Mouse (Mus musculus) kidney, postnatal 0 days (tissue): ENCODE data around the gene 4933428G20Rik. TPM values are rescaled to one million over a fixed set of nuclear protein-coding genes. Genes with fewer than 3 reads are reported as not detected.
A peak's percentile ranks its signal among the peaks of the same experiment; 100 is the strongest.

ENCODE experiments used
- ATAC-seq: fragments of 200-750 bp; cut with Nextera tagmentation; replicated peaks from 2 replicates; pipeline ENCODE4 v1.8.0; 2017; ENCODE audit warnings: low read depth, moderate number of reproducible peaks, moderate TSS enrichment, moderate library complexity; ENCODE audit not compliant: low FRiP score
- DNase-seq: peaks from one replicate; pipeline ENCODE4 v3.0.0-alpha.2; 2016; ENCODE audit warnings: low spot score
- H3K27ac ChIP-seq: fragments of 300-500 bp; sonication (generic); 2 replicates; pipeline ENCODE4 v1.5.1; 2014; ENCODE audit warnings: mild to moderate bottlenecking
- H3K27me3 ChIP-seq: fragments of 300-500 bp; sonication (generic); 2 replicates; pipeline ENCODE4 v1.6.1; 2014; ENCODE audit warnings: low read length, mixed read lengths; ENCODE audit not compliant: insufficient read depth
- H3K36me3 ChIP-seq: fragments of 300-500 bp; sonication (generic); 2 replicates; pipeline ENCODE4 v1.6.1; 2014; ENCODE audit warnings: low read length, mixed read lengths; ENCODE audit not compliant: insufficient read depth
- H3K4me1 ChIP-seq: fragments of 300-500 bp; sonication (generic); replicated peaks from 2 replicates; pipeline ENCODE4 v1.6.1; 2014; ENCODE audit warnings: antibody characterized with exemption, low read length, mixed read lengths; ENCODE audit not compliant: insufficient read depth
- H3K4me2 ChIP-seq: fragments of 300-500 bp; sonication (generic); 2 replicates; pipeline ENCODE4 v1.6.1; 2014; ENCODE audit warnings: mild to moderate bottlenecking, low read length, moderate library complexity, mixed read lengths
- H3K4me3 ChIP-seq: fragments of 300-500 bp; sonication (generic); replicated peaks from 2 replicates; pipeline ENCODE4 v1.5.1; 2014; ENCODE audit warnings: low read depth, low read length
- H3K9ac ChIP-seq: fragments of 300-500 bp; sonication (generic); 2 replicates; pipeline ENCODE4 v1.6.1; 2014; ENCODE audit warnings: low read depth, low read length
- H3K9me3 ChIP-seq: fragments of 300-500 bp; sonication (generic); replicated peaks from 2 replicates; pipeline ENCODE4 v1.6.1; 2016; ENCODE audit warnings: low read length, inconsistent platforms, mixed read lengths
- CTCF ChIP-seq: IDR thresholded peaks from 2 replicates; pipeline ENCODE4 v1.5.1; 2016; ENCODE audit warnings: antibody characterized with exemption, low read depth, mild to moderate bottlenecking, moderate library complexity
- WGBS: fragments of 180-500 bp; shearing (Covaris S2); extraction: QIAGEN DNeasy Blood & Tissue Kit; methylation state at CpG from one replicate; pipeline ENCODE4 v1.1.7; 2014; 5-methylcytosine and 5-hydroxymethylcytosine counted together
- polyA plus RNA-seq: library from polyadenylated mRNA; unstranded; fragments of >200 nt; fragmentation: Nextera tagmentation; extraction: Ambion mirVana; gene quantifications from 2 replicates; pipeline ENCODE4 v1.2.1, GENCODE M21; 2015

4933428G20Rik gene
- polyA plus RNA-seq, 1 experiment from 2014 or later = 0.08 TPM

- Histone ChIP-seq H3K27me3 (no peaks in the 10 kb centered on the region), H3K27ac (peak overlapping the region; percentile 86), H3K36me3 (peaks cover 41% of the 10 kb centered on the region), H3K9me3 (no peaks in the 10 kb centered on the region), H3K9ac (peak overlapping the region; percentile 57), H3K4me1 (peaks cover 11% of the 10 kb centered on the region; the same call in 1 of the 2 replicates), H3K4me2 (peak overlapping the region; percentile 73), H3K4me3 (peak overlapping the region; percentile 38)
- peak; percentile 97 for DNase-seq
- ATAC-seq = peak; percentile 81
- 11% methylated on average over 14 of the region's 15 CpGs for WGBS
- TF ChIP-seq CTCF = 0 out of 2 replicates have a peak, but pooled peaks have one; percentile 18
Measured at GRCm38 (mm10) chr11:97449601-97450293, 50.4 kb downstream of the 4933428G20Rik start.

GRCm38 (mm10) chr11:97448611-97449394, 51.3 kb downstream of the 4933428G20Rik start:
- no peak for TF ChIP-seq CTCF
- WGBS = 80% methylated on average over 11 of the region's 11 CpGs
- ATAC-seq (no peak), DNase-seq (no peak)
- Histone ChIP-seq H3K9me3 (no peaks in the 10 kb centered on the region), H3K4me2 (no peak overlapping the region), H3K27ac (peak overlapping the region; percentile 86), H3K36me3 (peaks cover 42% of the 10 kb centered on the region), H3K27me3 (no peaks in the 10 kb centered on the region), H3K4me1 (peaks cover 11% of the 10 kb centered on the region; the same call in 1 of the 2 replicates), H3K4me3 (no peak overlapping the region), H3K9ac (no peak overlapping the region)

- no peak for TF ChIP-seq CTCF
- peaks cover 44% of the 10 kb centered on the region for H3K36me3 ChIP-seq
- no peak overlapping the region for H3K4me2 ChIP-seq
- no peak overlapping the region for H3K9ac ChIP-seq
- ATAC-seq (no peak), DNase-seq (no peak)
- H3K9me3 ChIP-seq = no peaks in the 10 kb centered on the region
- H3K4me3 ChIP-seq = no peak overlapping the region
- no peaks in the 10 kb centered on the region for H3K27me3 ChIP-seq
- H3K27ac ChIP-seq = no peak overlapping the region
- H3K4me1 ChIP-seq = peaks cover 15% of the 10 kb centered on the region
- WGBS = 87% methylated on average over 7 of the region's 7 CpGs
Measured at GRCm38 (mm10) chr11:97447979-97448378, 52.2 kb downstream of the 4933428G20Rik start.

- H3K4me2 ChIP-seq = no peak overlapping the region
- H3K9me3 ChIP-seq = no peaks in the 10 kb centered on the region
- 74% methylated on average over 4 of the region's 4 CpGs for WGBS
- no peaks in the 10 kb centered on the region for H3K27me3 ChIP-seq
- TF ChIP-seq CTCF = no peak
- ATAC-seq = no peak
- H3K4me1 ChIP-seq = peaks cover 34% of the 10 kb centered on the region
- peaks cover 33% of the 10 kb centered on the region for H3K36me3 ChIP-seq
- DNase-seq = no peak
- no peak overlapping the region for H3K9ac ChIP-seq
- no peak overlapping the region for H3K4me3 ChIP-seq
- H3K27ac ChIP-seq = no peak overlapping the region
Measured at GRCm38 (mm10) chr11:97445999-97446511, 54.1 kb downstream of the 4933428G20Rik start.

DNA sequence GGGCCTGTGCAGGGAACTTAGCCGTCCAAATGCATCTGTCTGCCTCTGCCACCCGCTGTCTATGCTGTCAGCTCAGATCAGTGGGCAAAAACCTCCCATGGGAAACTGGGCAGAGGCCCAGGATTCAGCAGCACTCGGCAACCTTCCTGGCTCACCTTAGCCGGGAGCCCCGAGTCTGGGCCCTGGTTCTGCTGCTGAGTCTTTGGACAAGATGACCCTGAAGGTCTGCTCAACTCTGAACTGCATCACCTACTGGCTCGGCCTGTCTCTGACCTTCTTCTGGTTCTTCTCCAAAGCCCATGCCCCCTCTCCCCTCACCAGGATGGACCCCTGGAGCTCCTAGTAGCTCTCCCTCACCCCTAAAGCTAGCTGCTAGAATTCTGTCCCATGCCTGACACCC, 54.5 kb downstream of the 4933428G20Rik start:
- H3K27me3 ChIP-seq = no peaks in the 10 kb centered on the region
- DNase-seq (no peak), ATAC-seq (no peak)
- no peak overlapping the region for H3K9ac ChIP-seq
- H3K4me1 ChIP-seq = peaks cover 34% of the 10 kb centered on the region
- H3K27ac ChIP-seq = no peak overlapping the region
- H3K9me3 ChIP-seq = no peaks in the 10 kb centered on the region
- no peak overlapping the region for H3K4me3 ChIP-seq
- TF ChIP-seq CTCF = no peak
- H3K4me2 ChIP-seq = no peak overlapping the region
- 76% methylated on average over 6 of the region's 6 CpGs for WGBS
- peaks cover 33% of the 10 kb centered on the region for H3K36me3 ChIP-seq

DNA sequence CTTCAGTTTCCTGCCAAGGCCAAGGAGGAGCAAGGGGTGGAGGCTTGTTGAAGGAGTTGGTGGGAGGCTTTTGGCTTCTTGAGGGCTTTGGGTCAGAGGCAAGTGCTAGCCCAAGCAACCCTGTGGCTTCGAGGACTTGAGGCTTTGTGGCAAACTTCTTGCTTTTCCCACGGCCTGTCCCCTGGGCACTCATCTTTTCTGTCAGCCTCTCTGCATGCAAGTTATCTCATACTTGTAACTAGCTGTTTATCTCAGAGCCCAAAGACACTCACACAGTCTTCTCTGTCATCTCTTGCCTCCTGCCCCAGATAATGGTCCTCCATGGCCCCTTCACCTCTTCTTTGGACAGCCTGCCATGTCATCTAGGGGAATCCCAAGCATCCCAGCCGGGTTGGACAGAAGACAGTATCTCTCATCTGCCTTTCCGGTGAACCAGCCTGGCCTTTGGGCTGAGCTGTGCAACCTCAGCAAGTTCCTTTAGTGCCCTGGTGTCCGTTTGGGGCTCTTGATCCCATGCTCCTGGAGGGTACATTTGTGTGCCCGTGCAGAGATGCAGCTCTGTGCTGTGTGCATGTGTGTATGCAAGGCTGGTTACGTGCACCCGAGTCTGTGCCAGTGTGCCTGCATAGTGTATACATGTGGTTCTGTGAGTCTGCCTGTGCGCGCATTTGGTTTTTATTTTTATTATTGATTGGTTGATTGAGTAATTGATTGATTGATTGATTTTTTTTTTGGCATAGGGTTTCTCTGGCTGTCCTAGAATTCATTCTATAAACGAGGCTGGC, 57.1 kb downstream of the 4933428G20Rik start:
- Histone ChIP-seq H3K27ac (peak overlapping the region; percentile 90; the same call in 1 of the 2 replicates), H3K9ac (no peak overlapping the region), H3K9me3 (no peaks in the 10 kb centered on the region), H3K27me3 (no peaks in the 10 kb centered on the region), H3K4me1 (peaks cover 49% of the 10 kb centered on the region), H3K36me3 (peaks cover 22% of the 10 kb centered on the region; the same call in 1 of the 2 replicates), H3K4me3 (no peak overlapping the region), H3K4me2 (peak overlapping the region; percentile 79)
- ATAC-seq (no peak), DNase-seq (no peak)
- TF ChIP-seq CTCF = no peak
- 77% methylated on average over 11 of the region's 11 CpGs for WGBS
